Mouse (Mus musculus): Measurements from ENCODE around the gene Doc2g.

DNA sequence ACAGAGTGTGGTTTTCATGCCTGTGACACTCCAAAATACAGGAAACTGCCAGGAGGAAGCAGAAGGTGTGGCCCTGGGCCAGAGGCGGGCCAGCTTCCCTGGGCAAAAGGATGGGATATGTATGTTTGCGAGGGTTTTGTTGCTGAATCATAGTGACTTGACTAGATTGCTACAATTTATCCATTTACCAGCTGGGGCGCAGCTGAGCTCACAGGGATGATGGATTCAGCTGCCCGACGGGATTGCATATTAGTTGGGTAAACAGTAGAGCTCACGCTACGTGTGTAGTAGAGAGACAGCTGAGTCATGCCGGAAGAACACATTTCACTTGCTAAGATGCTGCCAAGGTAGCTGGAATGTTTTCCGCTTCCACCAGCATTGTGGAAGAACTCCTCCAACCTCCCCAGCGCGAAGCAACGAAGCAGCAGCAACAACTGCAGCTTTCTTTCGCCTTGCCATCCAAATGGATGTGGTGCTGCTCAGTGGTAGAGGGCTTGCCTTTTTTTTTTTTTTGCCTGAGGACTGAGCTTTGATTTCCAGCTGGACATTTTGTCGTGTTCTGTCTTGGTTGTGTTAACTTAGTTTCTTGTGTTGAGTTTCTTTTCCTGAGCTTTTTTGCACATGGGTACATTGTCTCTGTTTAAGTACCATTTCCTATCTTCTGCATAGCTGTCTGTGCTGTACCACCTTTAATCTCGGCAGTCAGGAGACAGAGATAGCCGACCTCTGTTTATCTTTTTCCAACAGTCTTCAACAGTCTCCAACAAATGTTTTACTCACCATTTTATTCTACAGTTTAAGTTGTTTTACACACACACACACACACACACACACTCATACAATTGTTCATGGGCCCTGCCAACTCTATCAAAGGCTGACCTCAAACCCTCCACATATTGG lies 43.1 kb downstream of the Doc2g start, which contains the start of gene Gstp2:
- no peak for TF ChIP-seq CTCF (IDR thresholded peaks at IDR 0.05; ENCODE audit: low read depth, low read length)
- no peak for TF ChIP-seq GATA1 (IDR thresholded peaks at IDR 0.05; ENCODE audit: borderline replicate concordance, low read length)
- TF ChIP-seq TAL1 (conservative IDR thresholded peaks at IDR 0.05; ENCODE audit: low read depth, low read length) = no peak
- TF ChIP-seq POLR2AphosphoS5 (IDR thresholded peaks at IDR 0.05; ENCODE audit: insufficient replicate concordance, low read depth, low read length) = no peak
